Mouse (Mus musculus): ENCODE measurements around the gene Uchl5. TPM values are rescaled to one million over a fixed set of nuclear protein-coding genes. Genes with fewer than 3 reads are reported as not detected.

Uchl5 gene
- polyA plus RNA-seq (2012; fragmentation: generic; extraction: Trizol): 23.4 TPM
- long read RNA-seq, experiment 1, transcript Uchl5-206 (11 exons, 1,696 nt): major isoform, 41 of 100 reads
- long read RNA-seq, experiment 1, transcript Uchl5-201 (11 exons, 1,845 nt): minor isoform, 38 of 100 reads
- long read RNA-seq, experiment 1, partial matches to known transcripts: 4 of 100 reads
- long read RNA-seq, experiment 1, other reads (novel, unspliced or antisense): 17 of 100 reads
- long read RNA-seq, experiment 2, transcript Uchl5-201 (11 exons, 1,845 nt): minor isoform, 52 of 147 reads
- long read RNA-seq, experiment 2, transcript Uchl5-206 (11 exons, 1,696 nt): major isoform, 73 of 147 reads
- long read RNA-seq, experiment 2, partial matches to known transcripts: 4 of 147 reads
- long read RNA-seq, experiment 2, other reads (novel, unspliced or antisense): 18 of 147 reads

DNA sequence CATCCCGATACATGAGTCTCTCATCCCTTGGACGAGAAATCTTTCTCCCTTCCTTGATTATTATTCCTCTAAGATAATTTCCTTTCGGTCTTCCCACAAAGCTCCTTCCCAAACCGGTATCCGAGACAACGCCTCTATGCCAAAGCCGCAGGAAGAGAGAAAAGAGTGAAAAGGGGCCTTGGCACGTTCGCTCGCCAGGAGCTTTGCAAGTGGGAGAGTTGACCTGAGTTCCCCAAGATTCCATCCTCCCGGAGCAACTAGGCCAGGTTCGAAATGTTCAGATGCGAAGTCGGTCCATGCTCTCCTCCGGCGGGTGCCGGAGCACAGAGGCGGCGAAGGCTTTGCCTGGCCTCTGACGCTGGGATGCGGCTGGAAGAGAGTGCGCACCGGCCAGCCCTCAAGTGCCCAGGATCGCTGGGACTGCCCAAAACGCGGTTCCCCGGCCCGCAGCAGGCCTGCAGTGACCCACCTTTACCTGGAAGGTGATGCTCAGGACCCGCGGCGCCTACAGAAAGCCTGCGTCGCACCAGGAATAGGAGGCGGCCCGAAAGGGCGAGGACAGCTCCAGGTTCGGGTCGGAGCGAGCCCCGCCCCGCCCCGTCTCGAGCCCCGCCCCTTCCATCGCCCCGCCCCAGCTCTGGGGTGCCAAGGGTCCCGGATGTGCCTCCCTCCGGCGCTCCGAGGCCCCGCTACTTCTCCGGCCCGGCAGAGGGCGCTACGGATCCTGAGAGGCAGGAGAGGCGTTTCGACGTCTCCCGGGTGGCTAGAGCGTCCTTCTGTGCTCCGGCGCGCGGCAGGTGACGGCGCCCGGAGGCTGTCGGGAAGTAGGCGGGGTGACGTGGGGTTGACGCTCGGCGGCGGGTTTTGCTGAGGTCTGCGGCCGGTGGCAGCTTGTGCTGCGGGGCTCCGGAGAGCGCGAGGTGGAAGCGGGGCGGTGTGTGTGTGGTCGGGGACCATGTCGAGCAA, at the start of gene Uchl5, which contains the start of gene Trove2:
Uchl5 (plus strand) TSS at position 827 of the 966 bp plus-strand sequence.
Trove2 (minus strand) TSS at position 623 of the 966 bp plus-strand sequence.
- H3K79me3 ChIP-seq (ENCODE audit: low read depth): peaks cover 49% of the 10 kb centered on the region
- peaks cover 14% of the 10 kb centered on the region for H3K36me3 ChIP-seq (ENCODE audit: control insufficient read depth, insufficient read depth)
- peak within 1 kb of the TSS; percentile 90 for H3K4me3 ChIP-seq (ENCODE audit: insufficient read depth, poor library complexity, severe bottlenecking)
- no peaks in the 10 kb centered on the region for H3K27me3 ChIP-seq (ENCODE audit: control insufficient read depth, insufficient read depth, insufficient read length)
- TF ChIP-seq USF1 (IDR thresholded peaks at IDR 0.05; ENCODE audit: low read depth) (peak; percentile 17), MAX (IDR thresholded peaks at IDR 0.05) (peak; percentile 78), MYOD1 (IDR thresholded peaks at IDR 0.05; ENCODE audit: control insufficient read depth, insufficient read length, low read depth) (peak; percentile 78), CTCF (IDR thresholded peaks at IDR 0.05; ENCODE audit: control insufficient read depth, insufficient read depth, insufficient read length) (peak; percentile 90), FOSL1 (IDR thresholded peaks at IDR 0.05; ENCODE audit: insufficient read depth, low read length, poor library complexity, severe bottlenecking) (no peak)
- H3K79me2 ChIP-seq (ENCODE audit: control insufficient read depth, insufficient read depth): peaks cover 91% of the 10 kb centered on the region
- H3ac ChIP-seq (ENCODE audit: control insufficient read depth, insufficient read length, low read depth): peak within 1 kb of the TSS; percentile 89

DNA sequence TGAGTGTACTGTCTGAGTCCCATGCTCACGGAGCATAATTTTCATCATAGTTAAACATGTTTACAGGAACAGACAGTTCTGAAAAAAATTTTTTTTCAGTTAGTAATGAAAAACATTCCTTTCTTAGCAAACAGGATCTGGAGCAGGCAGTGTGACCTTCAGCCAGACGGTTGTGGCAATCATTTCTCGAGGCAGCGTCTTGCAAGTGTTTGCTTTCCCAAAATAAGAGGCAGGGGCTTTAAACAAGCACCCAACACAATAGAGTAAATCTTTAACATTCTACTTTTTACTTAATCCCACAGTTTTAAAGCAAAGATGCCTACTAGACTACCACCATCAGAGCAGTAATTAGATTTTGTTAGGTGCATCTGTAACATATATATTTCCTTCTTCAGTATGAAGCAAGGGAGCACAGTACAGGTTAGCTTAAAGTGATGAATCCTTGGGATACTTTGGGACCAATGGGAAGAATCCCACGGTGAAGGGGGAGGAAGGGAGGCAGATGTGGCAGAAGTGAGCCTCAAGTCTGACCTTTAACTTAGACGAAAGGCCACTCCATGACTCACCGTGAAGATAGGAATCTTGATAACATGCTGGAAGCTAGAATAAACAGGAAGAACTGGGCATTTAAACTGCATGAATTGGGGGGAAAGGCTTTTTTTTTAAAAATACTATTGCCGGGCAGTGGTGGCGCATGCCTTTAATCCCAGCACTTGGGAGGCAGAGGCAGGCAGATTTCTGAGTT, 49.2 kb upstream of the Uchl5 start:
- no peaks in the 10 kb centered on the region for H3K79me3 ChIP-seq (ENCODE audit: low read depth)
- no peaks in the 10 kb centered on the region for H3K79me2 ChIP-seq (ENCODE audit: control insufficient read depth, insufficient read depth)
- no peak overlapping the region for H3ac ChIP-seq (ENCODE audit: control insufficient read depth, insufficient read length, low read depth)
- no peak for TF ChIP-seq CEBPB (IDR thresholded peaks at IDR 0.05; ENCODE audit: low read depth)
- no peak overlapping the region for H3K4me3 ChIP-seq (ENCODE audit: insufficient read depth, poor library complexity, severe bottlenecking)
- no peaks in the 10 kb centered on the region for H3K36me3 ChIP-seq (ENCODE audit: control insufficient read depth, insufficient read depth)
- no peaks in the 10 kb centered on the region for H3K27me3 ChIP-seq (ENCODE audit: control insufficient read depth, insufficient read depth, insufficient read length)

GRCm38 (mm10) chr1:143730899-143731298, 46.2 kb upstream of the Uchl5 start:
- no peak overlapping the region for H3K4me3 ChIP-seq (ENCODE audit: insufficient read depth, poor library complexity, severe bottlenecking)

DNA sequence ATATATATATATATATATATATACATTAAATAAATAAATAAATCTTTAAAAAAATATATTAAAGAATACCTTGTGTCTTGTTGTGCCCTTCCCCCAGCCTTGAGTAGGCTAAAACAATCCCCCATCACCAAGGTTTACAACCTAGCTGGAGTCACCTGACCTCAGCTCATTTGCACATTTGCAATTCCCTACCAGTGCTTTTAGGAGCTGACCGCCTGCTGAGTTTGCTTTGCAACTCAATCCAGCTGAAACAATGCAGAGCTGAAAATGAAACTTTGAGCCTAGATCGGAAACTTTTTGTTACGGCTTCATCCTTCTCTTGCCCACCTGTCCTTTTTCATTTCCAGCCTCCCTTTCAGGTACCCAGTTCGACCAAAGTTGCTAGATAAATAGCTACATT, 45.4 kb upstream of the Uchl5 start:
- H3K4me3 ChIP-seq (ENCODE audit: insufficient read depth, poor library complexity, severe bottlenecking): no peak overlapping the region
- TF ChIP-seq CTCF (IDR thresholded peaks at IDR 0.05; ENCODE audit: control insufficient read depth, insufficient read depth, insufficient read length): no peak
- TF ChIP-seq USF1 (IDR thresholded peaks at IDR 0.05; ENCODE audit: low read depth): no peak
- TF ChIP-seq MYOG (IDR thresholded peaks at IDR 0.05; ENCODE audit: control insufficient read depth, extremely low read depth, insufficient read length): no peak
- no peak overlapping the region for H3ac ChIP-seq (ENCODE audit: control insufficient read depth, insufficient read length, low read depth)
- no peaks in the 10 kb centered on the region for H3K27me3 ChIP-seq (ENCODE audit: control insufficient read depth, insufficient read depth, insufficient read length)
- H3K79me2 ChIP-seq (ENCODE audit: control insufficient read depth, insufficient read depth): no peaks in the 10 kb centered on the region
- no peaks in the 10 kb centered on the region for H3K79me3 ChIP-seq (ENCODE audit: low read depth)
- no peaks in the 10 kb centered on the region for H3K36me3 ChIP-seq (ENCODE audit: control insufficient read depth, insufficient read depth)

More at GRCm38 (mm10) chr1:143730899-143731298, 46.2 kb upstream of the Uchl5 start:
- Histone ChIP-seq H3K79me2 (ENCODE audit: control insufficient read depth, insufficient read depth) (no peaks in the 10 kb centered on the region), H3K36me3 (ENCODE audit: control insufficient read depth, insufficient read depth) (no peaks in the 10 kb centered on the region), H3K79me3 (ENCODE audit: low read depth) (no peaks in the 10 kb centered on the region), H3K27me3 (ENCODE audit: control insufficient read depth, insufficient read depth, insufficient read length) (no peaks in the 10 kb centered on the region), H3ac (ENCODE audit: control insufficient read depth, insufficient read length, low read depth) (no peak overlapping the region)
- TF ChIP-seq MYOD1 (IDR thresholded peaks at IDR 0.05; ENCODE audit: control insufficient read depth, insufficient read length, low read depth) (no peak), FOSL1 (IDR thresholded peaks at IDR 0.05; ENCODE audit: insufficient read depth, low read length, poor library complexity, severe bottlenecking) (no peak), MYOG (IDR thresholded peaks at IDR 0.05; ENCODE audit: control insufficient read depth, extremely low read depth, insufficient read length) (no peak), USF1 (IDR thresholded peaks at IDR 0.05; ENCODE audit: low read depth) (no peak), MAX (IDR thresholded peaks at IDR 0.05) (no peak), CTCF (IDR thresholded peaks at IDR 0.05; ENCODE audit: control insufficient read depth, insufficient read depth, insufficient read length) (no peak), CEBPB (IDR thresholded peaks at IDR 0.05; ENCODE audit: low read depth) (no peak)

DNA sequence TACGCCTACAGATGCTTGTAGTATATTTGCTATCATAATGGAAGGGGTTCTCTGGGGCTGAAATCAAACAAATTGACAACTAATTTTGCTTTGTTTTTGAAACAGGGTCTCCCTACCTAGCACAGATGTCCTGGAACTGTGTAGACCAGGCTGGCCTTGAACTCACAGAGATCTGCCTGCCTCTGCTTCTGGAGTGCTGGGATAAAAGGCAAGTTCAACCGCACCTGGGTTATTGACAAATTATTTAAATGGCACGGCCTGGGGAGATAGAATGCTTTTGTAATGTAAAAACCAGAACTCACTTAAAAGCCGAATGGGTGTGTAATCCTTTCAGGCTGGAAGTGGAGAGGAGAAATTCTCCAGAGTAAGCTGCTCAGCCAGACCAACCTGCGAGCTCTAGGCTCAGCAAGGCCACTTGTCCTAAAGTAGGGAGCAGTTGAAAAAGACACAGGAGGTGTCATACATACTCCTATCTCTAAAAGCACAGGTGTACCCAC, 43.1 kb upstream of the Uchl5 start:
- Histone ChIP-seq H3K27me3 (ENCODE audit: control insufficient read depth, insufficient read depth, insufficient read length) (no peaks in the 10 kb centered on the region), H3K79me3 (ENCODE audit: low read depth) (no peaks in the 10 kb centered on the region), H3K79me2 (ENCODE audit: control insufficient read depth, insufficient read depth) (no peaks in the 10 kb centered on the region), H3ac (ENCODE audit: control insufficient read depth, insufficient read length, low read depth) (no peak overlapping the region), H3K36me3 (ENCODE audit: control insufficient read depth, insufficient read depth) (no peaks in the 10 kb centered on the region), H3K4me3 (ENCODE audit: insufficient read depth, poor library complexity, severe bottlenecking) (no peak overlapping the region)
- no peak for TF ChIP-seq CTCF (IDR thresholded peaks at IDR 0.05; ENCODE audit: control insufficient read depth, insufficient read depth, insufficient read length)
- no peak for TF ChIP-seq MYOD1 (IDR thresholded peaks at IDR 0.05; ENCODE audit: control insufficient read depth, insufficient read length, low read depth)
- no peak for TF ChIP-seq MYOG (IDR thresholded peaks at IDR 0.05; ENCODE audit: control insufficient read depth, extremely low read depth, insufficient read length)
- no peak for TF ChIP-seq USF1 (IDR thresholded peaks at IDR 0.05; ENCODE audit: low read depth)
- no peak for TF ChIP-seq MAX (IDR thresholded peaks at IDR 0.05)
- TF ChIP-seq CEBPB (IDR thresholded peaks at IDR 0.05; ENCODE audit: low read depth): no peak
- TF ChIP-seq FOSL1 (IDR thresholded peaks at IDR 0.05; ENCODE audit: insufficient read depth, low read length, poor library complexity, severe bottlenecking): no peak

All from C2C12 (cell line).